Mouse (Mus musculus) MEL (cell line): ENCODE results near the gene Xrcc3. TPM values are rescaled to one million over a fixed set of nuclear protein-coding genes. Genes with fewer than 3 reads are reported as not detected.

Experiments used
- DNase-seq: peaks from one replicate; pipeline ENCODE4 v3.0.0; 2011; ENCODE audit warnings: low read depth, low spot score
- H3K27ac ChIP-seq: 2 replicates; pipeline ENCODE4 v1.5.1; 2012; ENCODE audit warnings: low read depth, mild to moderate bottlenecking, control low read depth, low read length, moderate library complexity; ENCODE audit not compliant: control insufficient read depth
- H3K27me3 ChIP-seq, 2 experiments: fragments of 150-350 bp in 1 of 2; sonication (generic) in 1 of 2; 2 replicates each; pipeline ENCODE4 v1.6.1; 2012; ENCODE audit warnings: low read length in 2 of 2, mild to moderate bottlenecking in 2 of 2, improper control_type of control experiment in 1 of 2, moderate library complexity in 1 of 2; ENCODE audit not compliant: insufficient read depth in 2 of 2, control insufficient read depth in 1 of 2
- H3K36me3 ChIP-seq, 2 experiments: 2 replicates each; pipeline ENCODE4 v1.6.1; 2012 to 2014; ENCODE audit warnings: low read length in 2 of 2, improper control_type of control experiment in 1 of 2, inconsistent platforms in 1 of 2, mild to moderate bottlenecking in 1 of 2; ENCODE audit not compliant: insufficient read depth in 2 of 2, control insufficient read depth in 1 of 2
- H3K4me1 ChIP-seq, 2 experiments: fragments of 150-350 bp in 1 of 2; sonication (generic) in 1 of 2; 2 replicates each; pipeline ENCODE4 v1.6.1; 2012; ENCODE audit warnings: low read length in 2 of 2, improper control_type of control experiment in 1 of 2, mild to moderate bottlenecking in 1 of 2; ENCODE audit not compliant: insufficient read depth in 2 of 2, control insufficient read depth in 1 of 2
- H3K4me3 ChIP-seq, 2 experiments: fragments of 150-350 bp in 1 of 2; sonication (generic) in 1 of 2; 2 replicates each; pipeline ENCODE4 v1.5.1; 2012; ENCODE audit warnings: low read depth in 2 of 2, low read length in 2 of 2, mild to moderate bottlenecking in 2 of 2, moderate library complexity in 2 of 2, control low read depth in 1 of 2, improper control_type of control experiment in 1 of 2; ENCODE audit not compliant: control insufficient read depth in 1 of 2, insufficient read depth in 1 of 2
- H3K79me2 ChIP-seq: 2 replicates; pipeline ENCODE4 v1.6.1; 2012; ENCODE audit warnings: mild to moderate bottlenecking, low read length, moderate library complexity; ENCODE audit not compliant: control insufficient read depth, poor library complexity, insufficient read depth
- H3K9ac ChIP-seq: 2 replicates; pipeline ENCODE4 v1.6.1; 2012; ENCODE audit warnings: low read depth, mild to moderate bottlenecking, control low read depth, low read length, moderate library complexity; ENCODE audit not compliant: control insufficient read depth, poor library complexity, severe bottlenecking
- H3K9me3 ChIP-seq: fragments of 150-350 bp; sonication (generic); replicated peaks from 2 replicates; pipeline ENCODE4 v1.6.1; 2012; ENCODE audit warnings: mild to moderate bottlenecking, low read length, improper control_type of control experiment, moderate library complexity; ENCODE audit not compliant: insufficient read depth
- E2F4 ChIP-seq: IDR thresholded peaks from 2 replicates; pipeline ENCODE4 v1.6.1; 2011; ENCODE audit warnings: low read depth, low read length, improper control_type of control experiment, borderline replicate concordance
- EP300 ChIP-seq, 2 experiments: IDR thresholded peaks; 2 replicates each; pipeline ENCODE4 v1.6.1; 2011; ENCODE audit warnings: improper control_type of control experiment in 2 of 2, low read length in 2 of 2, low read depth in 1 of 2, mild to moderate bottlenecking in 1 of 2
- GATA1 ChIP-seq: IDR thresholded peaks from 2 replicates; pipeline ENCODE4 v1.6.1; 2011; ENCODE audit warnings: low read depth, low read length, improper control_type of control experiment
- JUND ChIP-seq: IDR thresholded peaks from 2 replicates; pipeline ENCODE4 v1.6.1; 2011; ENCODE audit warnings: low read depth, mild to moderate bottlenecking, improper control_type of control experiment, low read length
- MAZ ChIP-seq: IDR thresholded peaks from 2 replicates; pipeline ENCODE4 v1.6.1; 2012; ENCODE audit warnings: low read depth, mild to moderate bottlenecking, inconsistent platforms, low read length, improper control_type of control experiment
- MEF2A ChIP-seq: IDR thresholded peaks from 2 replicates; pipeline ENCODE4 v1.6.1; 2014; ENCODE audit warnings: low read depth, mild to moderate bottlenecking, inconsistent platforms, low read length, improper control_type of control experiment; ENCODE audit not compliant: poor library complexity, insufficient replicate concordance, severe bottlenecking; ENCODE audit errors: extremely low read depth
- MYC ChIP-seq: IDR thresholded peaks from 2 replicates; pipeline ENCODE4 v1.6.1; 2011; ENCODE audit warnings: low read depth, mild to moderate bottlenecking, low read length, improper control_type of control experiment, moderate library complexity
- NRF1 ChIP-seq: IDR thresholded peaks from 2 replicates; pipeline ENCODE4 v1.6.1; 2014; ENCODE audit warnings: low read depth, mild to moderate bottlenecking, inconsistent platforms, low read length, improper control_type of control experiment, moderate library complexity; ENCODE audit not compliant: poor library complexity, insufficient read depth, severe bottlenecking
- POLR2AphosphoS2 ChIP-seq: IDR thresholded peaks from 2 replicates; pipeline ENCODE4 v1.6.1; 2011; ENCODE audit warnings: low read length, improper control_type of control experiment
- POLR2AphosphoS5 ChIP-seq: IDR thresholded peaks from 2 replicates; pipeline ENCODE4 v1.6.1; 2012; ENCODE audit warnings: low read depth, borderline replicate concordance, mild to moderate bottlenecking, inconsistent platforms, low read length, moderate library complexity, mixed read lengths
- RCOR1 ChIP-seq: IDR thresholded peaks from 2 replicates; pipeline ENCODE4 v1.6.1; 2012; ENCODE audit warnings: low read depth, mild to moderate bottlenecking, inconsistent platforms, low read length, improper control_type of control experiment
- TAL1 ChIP-seq: IDR thresholded peaks from 2 replicates; pipeline ENCODE4 v1.6.1; 2012; ENCODE audit warnings: mild to moderate bottlenecking, inconsistent platforms, low read length, moderate library complexity, mixed read lengths
- TBP ChIP-seq: IDR thresholded peaks from 2 replicates; pipeline ENCODE4 v1.8.0; 2011; ENCODE audit warnings: low read depth, low read length, improper control_type of control experiment
- ZKSCAN1 ChIP-seq: IDR thresholded peaks from 2 replicates; pipeline ENCODE4 v1.6.1; 2012; ENCODE audit warnings: low read depth, mild to moderate bottlenecking, inconsistent platforms, low read length, improper control_type of control experiment, moderate library complexity
- polyA plus RNA-seq, 2 experiments: library from polyadenylated mRNA; stranded (reverse) in 1 of 2; unstranded in 1 of 2; fragments of >175 nt in 1 of 2; fragments of >200 nt in 1 of 2; gene quantifications; 2 replicates each; pipeline versions ENCODE4 v1.2.1 to v1.2.4; 2012; ENCODE audit warnings: low replicate concordance in 2 of 2, low read depth in 1 of 2; ENCODE audit not compliant: insufficient read length in 2 of 2, insufficient read depth in 1 of 2, missing spikeins in 1 of 2
- total RNA-seq: library from RNA; depleted of rRNA; stranded (reverse); fragments of 300-350 nt; gene quantifications from 2 replicates; pipeline ENCODE4 v1.2.3, GENCODE M21; 2012; rRNA removed

Gene Xrcc3
- total and polyA plus RNA-seq, 3 experiments: 9.0 to 18.8 TPM; not detected in 1

DNA sequence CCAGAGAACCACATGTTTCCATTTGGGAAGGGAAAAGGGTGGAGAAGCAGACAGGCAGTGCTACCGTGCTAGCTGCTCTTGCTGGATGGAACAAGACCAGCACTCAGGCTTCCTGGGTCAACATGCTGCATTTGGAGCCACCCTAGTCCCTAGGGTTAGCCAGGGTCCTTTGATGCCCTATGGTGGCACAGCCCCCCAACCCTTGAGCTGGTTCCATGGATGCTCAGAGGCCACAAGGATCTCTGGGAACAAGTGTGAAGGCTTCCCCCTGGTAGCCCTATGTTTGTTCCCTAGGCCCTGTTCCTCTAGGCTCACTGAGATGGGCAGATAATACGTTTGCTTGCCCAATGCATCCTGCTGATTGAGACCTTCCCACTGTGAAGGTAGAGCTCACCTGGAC is 58.4 kb downstream of the Xrcc3 start:
- Histone ChIP-seq H3K9ac (no peak overlapping the region), H3K79me2 (peaks cover 12% of the 10 kb centered on the region), H3K36me3 (peaks cover 0 to 10% of the 10 kb centered on the region in 2 experiments; a peak in 2 of 4 replicates), H3K27me3 (no peaks in the 10 kb centered on the region), H3K9me3 (no peaks in the 10 kb centered on the region), H3K4me3 (no peak overlapping the region)
- DNase-seq: no peak
- TF ChIP-seq RCOR1: no peak
- no peak for TF ChIP-seq ZKSCAN1
- no peak for TF ChIP-seq NRF1
- TF ChIP-seq MYC: no peak
- no peak for TF ChIP-seq MAZ
- no peak for TF ChIP-seq JUND
- no peak for TF ChIP-seq E2F4
- TF ChIP-seq, all 39 proteins: peak for 0
- H3K4me1 ChIP-seq: peaks cover 8 to 20% of the 10 kb centered on the region in 2 experiments
- no peak overlapping the region for H3K27ac ChIP-seq

DNA sequence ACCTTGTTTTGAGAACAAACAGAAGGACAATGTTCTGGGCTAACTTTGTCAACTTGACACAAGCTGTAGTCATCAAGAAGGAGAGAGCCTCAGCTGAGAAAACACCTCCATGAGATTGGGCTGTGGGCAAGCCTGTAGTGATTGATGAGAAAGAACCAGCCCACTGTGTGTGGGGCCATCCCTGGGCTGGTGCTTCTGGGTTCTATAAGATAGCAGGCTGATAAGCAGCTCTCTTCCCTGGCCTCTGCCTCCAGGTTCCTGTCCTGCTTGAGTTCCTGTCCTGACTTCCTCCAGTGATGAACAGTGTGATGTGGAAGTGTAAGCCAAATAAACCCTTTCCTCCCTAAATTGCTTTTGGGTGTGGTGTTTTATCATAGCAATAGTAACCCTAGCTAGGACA is 59.0 kb downstream of the Xrcc3 start:
- H3K27ac ChIP-seq: no peak overlapping the region
- H3K9ac ChIP-seq: no peak overlapping the region
- DNase-seq: peak; percentile 41
- no peak overlapping the region for H3K4me3 ChIP-seq
- peaks cover 5 to 17% of the 10 kb centered on the region in 2 experiments for H3K4me1 ChIP-seq
- no peaks in the 10 kb centered on the region for H3K27me3 ChIP-seq
- TF ChIP-seq TBP (0 out of 2 replicates have a peak, but pooled peaks have one; percentile 17), POLR2AphosphoS2 (no peak), GATA1 (peak; percentile 63), MEF2A (no peak), EP300 (IDR thresholded peaks at IDR 0.05; ENCODE audit: low read depth in 1 of 2, low read length in 2 of 2) (0 out of 4 replicates have a peak, but pooled peaks have one; percentile 11 to 34), TAL1 (peak; percentile 54)
- H3K79me2 ChIP-seq: peaks cover 8% of the 10 kb centered on the region
- H3K9me3 ChIP-seq: no peaks in the 10 kb centered on the region
- H3K36me3 ChIP-seq: peaks cover 0 to 6% of the 10 kb centered on the region in 2 experiments; a peak in 2 of 4 replicates

DNA sequence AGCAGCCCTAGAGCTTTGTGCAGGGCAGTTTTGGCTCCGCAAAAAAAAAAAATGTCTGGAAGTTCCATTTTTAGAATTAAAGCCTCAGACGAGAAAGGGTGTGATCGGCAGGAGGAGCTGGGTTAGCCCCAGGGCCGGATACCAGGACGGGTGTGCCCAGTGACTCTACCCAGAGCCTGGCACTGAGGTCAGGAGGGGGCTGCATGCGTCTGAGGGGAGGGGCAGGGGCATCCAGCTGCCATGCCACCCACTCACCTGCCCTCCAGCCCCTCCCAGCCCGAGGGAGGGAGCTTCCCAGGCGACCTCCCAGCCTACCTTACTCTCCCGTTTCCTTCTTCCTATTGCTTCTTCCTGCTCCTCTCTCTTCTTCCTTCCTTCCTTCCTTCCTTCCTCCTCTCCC is 60.3 kb downstream of the Xrcc3 start:
- DNase-seq: no peak
- Histone ChIP-seq H3K9me3 (no peaks in the 10 kb centered on the region), H3K27me3 (no peaks in the 10 kb centered on the region), H3K27ac (no peak overlapping the region), H3K4me1 (peaks cover 5 to 17% of the 10 kb centered on the region in 2 experiments), H3K79me2 (no peaks in the 10 kb centered on the region; the same call in 1 of the 2 replicates), H3K36me3 (peaks cover 0 to 6% of the 10 kb centered on the region in 2 experiments; a peak in 2 of 4 replicates), H3K4me3 (no peak overlapping the region), H3K9ac (no peak overlapping the region)
- no peak for TF ChIP-seq POLR2AphosphoS5

Other genes with a start within 250 kb of the Xrcc3 start
- 60.2 and 71.6 TPM in 2 replicates for gene Mark3, start 239.3 kb downstream of the Xrcc3 start, total RNA-seq
- 10 to 100 TPM in 1 of 2 experiments, not detected in 1; 43.9 TPM for gene Mark3, start 239.3 kb downstream of the Xrcc3 start, polyA plus RNA-seq
- not detected in 2 replicates for gene Ckb, start 141.5 kb downstream of the Xrcc3 start, total RNA-seq
- gene Ckb, start 141.5 kb downstream of the Xrcc3 start, polyA plus RNA-seq: under 1 TPM in 1 of 2 experiments, not detected in 1; 0.08 TPM
- gene Trmt61a, start 135.8 kb downstream of the Xrcc3 start, total RNA-seq: 53.9 and 77.5 TPM in 2 replicates
- 10 to 100 TPM in 1 of 2 experiments, not detected in 1; 41.4 TPM for gene Trmt61a, start 135.8 kb downstream of the Xrcc3 start, polyA plus RNA-seq
- gene Bag5, start 100.6 kb downstream of the Xrcc3 start, total RNA-seq: 33.3 and 38.0 TPM in 2 replicates
- 10 to 100 TPM in 1 of 2 experiments, not detected in 1; 24.0 TPM for gene Bag5, start 100.6 kb downstream of the Xrcc3 start, polyA plus RNA-seq
- 19.3 and 25.7 TPM in 2 replicates for gene Apopt1, start 100.6 kb downstream of the Xrcc3 start, total RNA-seq
- gene Apopt1, start 100.6 kb downstream of the Xrcc3 start, polyA plus RNA-seq: 10 to 100 TPM in 1 of 2 experiments, not detected in 1; 46.5 TPM
- gene Klc1, start 55.0 kb downstream of the Xrcc3 start, total RNA-seq: 29.1 and 30.7 TPM in 2 replicates
- 10 to 100 TPM in 1 of 2 experiments, not detected in 1; 60.4 TPM for gene Klc1, start 55.0 kb downstream of the Xrcc3 start, polyA plus RNA-seq
- gene Zfyve21, start 297 bp upstream of the Xrcc3 start, total RNA-seq: 7.2 and 8.1 TPM in 2 replicates
- gene Zfyve21, start 297 bp upstream of the Xrcc3 start, polyA plus RNA-seq: 1 to 10 TPM in 1 of 2 experiments, not detected in 1; 9.1 TPM
- 1.5 and 2.0 TPM in 2 replicates for gene Ppp1r13b, start 94.2 kb upstream of the Xrcc3 start, total RNA-seq
- 1 to 10 TPM in 1 of 2 experiments, not detected in 1; 8.7 TPM for gene Ppp1r13b, start 94.2 kb upstream of the Xrcc3 start, polyA plus RNA-seq
- 461 and 487 TPM in 2 replicates for gene Atp5mpl, start 153.1 kb upstream of the Xrcc3 start, total RNA-seq
- gene Atp5mpl, start 153.1 kb upstream of the Xrcc3 start, polyA plus RNA-seq: 1,000 to 10,000 TPM in 1 of 2 experiments, 100 to 1,000 TPM in 1; 224 to 1,158 TPM
- 24.5 and 46.5 TPM in 2 replicates for gene Tdrd9, start 157.7 kb upstream of the Xrcc3 start, total RNA-seq
- 10 to 100 TPM in 1 of 2 experiments, not detected in 1; 28.9 TPM for gene Tdrd9, start 157.7 kb upstream of the Xrcc3 start, polyA plus RNA-seq
- gene Rd3l, start 167.4 kb upstream of the Xrcc3 start, total RNA-seq: 0.08 TPM in 1 of 2 replicates, not detected in the other
- gene Rd3l, start 167.4 kb upstream of the Xrcc3 start, polyA plus RNA-seq: not detected